Mouse (Mus musculus): ENCODE data around the gene Hbb-bh2. TPM values are rescaled to one million over a fixed set of nuclear protein-coding genes. Genes with fewer than 3 reads are reported as not detected.

Hbb-bh2 gene
- not detected in 2 replicates for polyA plus RNA-seq (2014; fragmentation: Nextera tagmentation; extraction: Ambion mirVana)

DNA sequence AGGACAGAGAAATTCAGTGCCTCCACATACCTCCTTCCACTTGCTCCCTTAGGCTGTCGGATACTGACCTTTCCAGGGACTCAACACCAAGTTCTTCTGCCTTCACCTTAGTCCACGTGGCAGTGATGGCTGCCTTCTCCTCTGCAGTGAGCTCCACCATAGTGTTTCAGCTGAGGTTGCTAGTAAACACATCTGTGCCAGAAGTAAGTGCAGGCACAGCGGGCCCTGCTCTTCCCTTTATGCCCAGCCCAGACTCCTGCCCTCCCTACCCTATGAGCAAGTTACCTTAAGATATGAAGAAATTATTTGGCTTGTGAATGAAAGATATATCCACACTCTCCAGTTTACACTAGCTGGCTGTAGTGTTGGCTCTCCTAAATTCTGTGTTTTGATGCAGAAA, at the start of gene Hbb-bh2:
Gene Hbb-bh2 (minus strand): TSS at position 253 of the 400 bp plus-strand sequence.
- WGBS: 81% methylated on average over 3 of the region's 3 CpGs
- Histone ChIP-seq H3K27me3 (ENCODE audit: control insufficient read depth, insufficient read depth, low read length) (no peaks in the 10 kb centered on the region), H3K9ac (ENCODE audit: low read depth, low read length) (no peak within 1 kb of the TSS), H3K4me2 (replicated peaks; ENCODE audit: low read depth, low read length) (no peak within 1 kb of the TSS), H3K9me3 (ENCODE audit: control insufficient read depth, low read length) (no peaks in the 10 kb centered on the region), H3K4me3 (ENCODE audit: low read depth, low read length) (no peak within 1 kb of the TSS), H3K27ac (ENCODE audit: low read depth, low read length) (no peak within 1 kb of the TSS), H3K4me1 (replicated peaks; ENCODE audit: control insufficient read depth, insufficient read depth, low read length) (no peaks in the 10 kb centered on the region), H3K36me3 (ENCODE audit: control insufficient read depth, insufficient read depth, low read length) (no peaks in the 10 kb centered on the region)
- DNase-seq (ENCODE audit: low spot score) (no peak), ATAC-seq (ENCODE audit: low FRiP score) (no peak)

DNA sequence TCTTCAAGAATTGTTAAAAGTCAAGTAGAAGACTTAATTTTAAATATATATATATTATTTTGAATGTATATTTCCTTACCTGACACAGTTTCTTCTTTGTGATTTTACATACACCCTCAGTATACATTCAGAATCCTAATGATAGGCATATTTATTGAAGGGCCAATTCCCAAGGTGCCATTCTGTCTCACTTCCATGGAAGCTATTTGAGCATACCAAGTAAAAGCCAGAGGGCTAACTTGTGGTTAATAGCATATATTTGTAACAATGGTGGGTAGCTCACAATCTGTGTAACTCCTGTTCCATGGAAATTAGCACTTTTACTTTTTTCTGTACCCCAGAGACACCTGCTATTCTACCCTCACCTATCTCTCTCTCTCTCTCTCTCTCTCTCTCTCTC, 45.8 kb upstream of the Hbb-bh2 start, which contains the start of gene Olfr66:
Gene Olfr66 (minus strand): TSS at position 101 of the 400 bp plus-strand sequence.
- H3K4me1 ChIP-seq (replicated peaks; ENCODE audit: control insufficient read depth, insufficient read depth, low read length): no peaks in the 10 kb centered on the region
- H3K4me3 ChIP-seq (ENCODE audit: low read depth, low read length): no peak within 1 kb of the TSS
- DNase-seq (ENCODE audit: low spot score) (no peak), ATAC-seq (ENCODE audit: low FRiP score) (no peak)
- H3K9ac ChIP-seq (ENCODE audit: low read depth, low read length): no peak within 1 kb of the TSS
- no peak within 1 kb of the TSS for H3K27ac ChIP-seq (ENCODE audit: low read depth, low read length)
- no peaks in the 10 kb centered on the region for H3K36me3 ChIP-seq (ENCODE audit: control insufficient read depth, insufficient read depth, low read length)
- no peaks in the 10 kb centered on the region for H3K27me3 ChIP-seq (ENCODE audit: control insufficient read depth, insufficient read depth, low read length)
- H3K9me3 ChIP-seq (ENCODE audit: control insufficient read depth, low read length): no peaks in the 10 kb centered on the region
- no peak within 1 kb of the TSS for H3K4me2 ChIP-seq (replicated peaks; ENCODE audit: low read depth, low read length)

DNA sequence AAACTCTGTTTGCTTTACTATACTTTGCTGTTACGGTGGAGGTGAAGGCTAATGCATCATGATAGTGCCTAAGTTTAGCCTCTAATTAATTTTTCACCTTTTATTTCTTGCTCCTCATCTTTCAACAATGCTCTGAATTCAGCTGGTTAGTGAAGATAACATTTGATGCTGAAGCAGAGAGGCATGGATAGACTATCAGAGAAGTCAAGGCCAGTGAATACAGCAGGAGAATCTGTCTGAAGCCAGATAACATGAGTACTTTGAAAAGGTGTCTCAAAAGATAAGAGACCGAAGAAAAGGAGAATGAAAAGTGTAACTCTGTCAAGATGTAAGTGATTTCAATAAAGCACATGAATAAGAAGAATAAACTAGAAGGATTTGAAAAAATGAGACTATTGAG, 36.8 kb upstream of the Hbb-bh2 start:
- H3K36me3 ChIP-seq (ENCODE audit: control insufficient read depth, insufficient read depth, low read length): no peaks in the 10 kb centered on the region
- no peaks in the 10 kb centered on the region for H3K9me3 ChIP-seq (ENCODE audit: control insufficient read depth, low read length)
- H3K4me1 ChIP-seq (replicated peaks; ENCODE audit: control insufficient read depth, insufficient read depth, low read length): no peaks in the 10 kb centered on the region
- H3K4me2 ChIP-seq (replicated peaks; ENCODE audit: low read depth, low read length): no peak overlapping the region
- no peak overlapping the region for H3K4me3 ChIP-seq (ENCODE audit: low read depth, low read length)
- no peak overlapping the region for H3K9ac ChIP-seq (ENCODE audit: low read depth, low read length)
- no peaks in the 10 kb centered on the region for H3K27me3 ChIP-seq (ENCODE audit: control insufficient read depth, insufficient read depth, low read length)
- no peak for DNase-seq (ENCODE audit: low spot score)
- 86% methylated on average over 2 of the region's 2 CpGs for WGBS
- no peak for ATAC-seq (ENCODE audit: low FRiP score)
- no peak overlapping the region for H3K27ac ChIP-seq (ENCODE audit: low read depth, low read length)

DNA sequence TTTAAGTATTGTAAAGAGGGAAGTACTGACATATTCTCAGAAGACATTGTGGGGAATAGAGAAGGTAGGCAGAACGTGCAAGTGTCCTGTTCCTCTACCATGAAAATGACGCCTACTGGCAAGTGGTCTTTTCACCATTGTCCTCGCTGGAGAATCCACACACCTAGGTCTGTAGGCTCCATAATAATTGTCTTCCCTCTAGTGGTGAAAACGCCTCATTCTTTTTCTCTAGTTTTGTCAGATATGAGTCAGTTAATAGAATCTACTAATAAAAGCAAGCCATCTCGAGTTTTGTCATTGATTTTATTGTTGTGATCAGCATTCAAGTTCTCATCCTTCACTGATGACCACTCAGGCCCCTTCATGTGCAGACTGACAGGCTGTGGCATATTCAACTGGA, 34.1 kb upstream of the Hbb-bh2 start:
- Histone ChIP-seq H3K36me3 (ENCODE audit: control insufficient read depth, insufficient read depth, low read length) (no peaks in the 10 kb centered on the region), H3K9me3 (ENCODE audit: control insufficient read depth, low read length) (no peaks in the 10 kb centered on the region), H3K4me3 (ENCODE audit: low read depth, low read length) (no peak overlapping the region), H3K4me1 (replicated peaks; ENCODE audit: control insufficient read depth, insufficient read depth, low read length) (no peaks in the 10 kb centered on the region), H3K9ac (ENCODE audit: low read depth, low read length) (no peak overlapping the region), H3K27me3 (ENCODE audit: control insufficient read depth, insufficient read depth, low read length) (no peaks in the 10 kb centered on the region), H3K4me2 (replicated peaks; ENCODE audit: low read depth, low read length) (no peak overlapping the region), H3K27ac (ENCODE audit: low read depth, low read length) (no peak overlapping the region)
- WGBS: 54% methylated on average over 5 of the region's 5 CpGs
- no peak for DNase-seq (ENCODE audit: low spot score)
- ATAC-seq (ENCODE audit: low FRiP score): no peak

DNA sequence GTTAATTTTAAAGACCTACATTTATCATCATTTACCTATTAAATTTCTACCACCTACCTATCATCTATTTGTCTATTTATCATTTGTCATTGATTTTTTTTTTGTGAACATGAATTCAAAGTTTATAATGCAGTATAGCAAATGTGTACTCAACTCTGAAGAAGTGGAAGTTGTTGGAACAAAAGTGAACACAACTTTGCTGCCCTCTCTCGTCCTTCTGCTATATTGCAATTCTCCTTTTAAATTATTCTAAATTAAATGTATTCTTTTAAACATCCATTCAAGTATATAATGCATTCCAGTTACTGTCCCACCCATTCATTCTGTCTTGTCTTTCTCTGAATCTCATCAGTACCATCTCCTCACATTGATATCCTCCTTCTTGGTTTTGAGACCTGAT, 32.7 kb upstream of the Hbb-bh2 start:
- H3K27me3 ChIP-seq (ENCODE audit: control insufficient read depth, insufficient read depth, low read length): no peaks in the 10 kb centered on the region
- 8% methylated on average over 1 of the region's 1 CpGs for WGBS
- no peak overlapping the region for H3K4me2 ChIP-seq (replicated peaks; ENCODE audit: low read depth, low read length)
- peak; percentile 39 for DNase-seq (ENCODE audit: low spot score)
- H3K9me3 ChIP-seq (ENCODE audit: control insufficient read depth, low read length): no peaks in the 10 kb centered on the region
- no peaks in the 10 kb centered on the region for H3K36me3 ChIP-seq (ENCODE audit: control insufficient read depth, insufficient read depth, low read length)
- H3K4me3 ChIP-seq (ENCODE audit: low read depth, low read length): no peak overlapping the region
- H3K27ac ChIP-seq (ENCODE audit: low read depth, low read length): no peak overlapping the region
- no peaks in the 10 kb centered on the region for H3K4me1 ChIP-seq (replicated peaks; ENCODE audit: control insufficient read depth, insufficient read depth, low read length)
- H3K9ac ChIP-seq (ENCODE audit: low read depth, low read length): no peak overlapping the region
- ATAC-seq (ENCODE audit: low FRiP score): no peak

DNA sequence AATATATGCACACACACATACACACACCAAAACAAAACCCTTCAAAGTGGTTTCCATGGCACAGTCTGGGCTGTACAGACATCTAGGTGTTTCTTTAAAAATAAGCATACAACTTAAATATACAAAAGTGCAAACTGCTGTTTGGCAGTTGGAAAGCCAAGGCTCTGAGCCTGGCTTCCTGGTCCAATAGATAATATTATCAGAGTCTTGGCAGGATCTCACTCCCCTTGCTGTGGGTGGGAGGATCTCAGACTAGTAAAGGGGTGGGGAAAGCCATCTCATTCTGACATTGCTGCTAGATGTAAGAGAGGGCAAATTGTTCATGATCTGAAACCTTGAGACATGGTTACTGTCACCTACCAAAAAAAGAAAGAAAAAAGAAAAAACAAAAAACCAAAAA, 30.3 kb upstream of the Hbb-bh2 start:
- Histone ChIP-seq H3K4me2 (replicated peaks; ENCODE audit: low read depth, low read length) (no peak overlapping the region), H3K4me1 (replicated peaks; ENCODE audit: control insufficient read depth, insufficient read depth, low read length) (no peaks in the 10 kb centered on the region), H3K4me3 (ENCODE audit: low read depth, low read length) (no peak overlapping the region), H3K9me3 (ENCODE audit: control insufficient read depth, low read length) (no peaks in the 10 kb centered on the region), H3K27ac (ENCODE audit: low read depth, low read length) (no peak overlapping the region), H3K9ac (ENCODE audit: low read depth, low read length) (no peak overlapping the region), H3K27me3 (ENCODE audit: control insufficient read depth, insufficient read depth, low read length) (no peaks in the 10 kb centered on the region), H3K36me3 (ENCODE audit: control insufficient read depth, insufficient read depth, low read length) (no peaks in the 10 kb centered on the region)
- no peak for ATAC-seq (ENCODE audit: low FRiP score)
- DNase-seq (ENCODE audit: low spot score): no peak

DNA sequence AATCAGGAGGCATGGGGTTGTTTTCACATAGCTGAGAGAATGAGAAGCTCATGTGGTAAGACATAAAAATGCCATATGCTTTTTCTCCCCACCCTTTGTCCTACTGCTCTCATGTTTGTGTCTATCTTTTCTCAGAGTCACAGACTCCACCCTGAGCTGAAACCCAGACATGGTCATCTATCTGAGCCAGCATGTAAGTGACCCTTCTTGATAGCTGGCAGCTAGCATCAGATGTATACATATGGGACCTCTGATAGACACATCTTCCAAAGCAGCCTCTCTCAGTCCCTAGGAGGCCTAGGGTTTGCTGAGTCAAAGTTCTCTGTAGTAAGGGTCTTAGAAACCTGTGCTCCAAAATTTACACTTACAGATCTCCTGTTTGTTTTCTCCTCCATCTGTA, 25.4 kb upstream of the Hbb-bh2 start:
- DNase-seq (ENCODE audit: low spot score): no peak
- Histone ChIP-seq H3K4me1 (replicated peaks; ENCODE audit: control insufficient read depth, insufficient read depth, low read length) (no peaks in the 10 kb centered on the region), H3K4me3 (ENCODE audit: low read depth, low read length) (no peak overlapping the region), H3K27me3 (ENCODE audit: control insufficient read depth, insufficient read depth, low read length) (no peaks in the 10 kb centered on the region), H3K36me3 (ENCODE audit: control insufficient read depth, insufficient read depth, low read length) (no peaks in the 10 kb centered on the region), H3K9ac (ENCODE audit: low read depth, low read length) (no peak overlapping the region), H3K27ac (ENCODE audit: low read depth, low read length) (no peak overlapping the region), H3K9me3 (ENCODE audit: control insufficient read depth, low read length) (no peaks in the 10 kb centered on the region), H3K4me2 (replicated peaks; ENCODE audit: low read depth, low read length) (no peak overlapping the region)
- no peak for ATAC-seq (ENCODE audit: low FRiP score)

DNA sequence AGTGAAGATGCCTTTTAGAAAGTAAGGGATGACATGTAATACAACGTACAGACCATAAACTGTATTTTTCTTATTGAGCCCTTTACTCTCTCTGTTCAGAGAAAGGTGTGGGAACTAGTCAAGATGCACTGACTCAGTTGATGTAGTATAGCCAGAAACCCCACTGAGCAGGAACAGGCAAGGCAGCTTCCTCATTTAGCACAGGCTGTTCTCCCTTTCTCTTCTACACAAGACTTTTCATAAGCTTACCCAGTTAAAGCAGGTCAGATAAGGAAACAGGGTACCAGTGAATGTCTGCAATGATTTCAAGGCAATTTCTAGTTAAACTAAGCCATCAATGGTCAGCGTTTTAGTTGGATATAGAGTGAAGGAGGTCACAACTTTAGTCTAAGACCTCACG, 21.2 kb upstream of the Hbb-bh2 start:
- Histone ChIP-seq H3K4me3 (ENCODE audit: low read depth, low read length) (no peak overlapping the region), H3K4me2 (replicated peaks; ENCODE audit: low read depth, low read length) (no peak overlapping the region), H3K9ac (ENCODE audit: low read depth, low read length) (no peak overlapping the region), H3K4me1 (replicated peaks; ENCODE audit: control insufficient read depth, insufficient read depth, low read length) (no peaks in the 10 kb centered on the region), H3K27ac (ENCODE audit: low read depth, low read length) (no peak overlapping the region), H3K27me3 (ENCODE audit: control insufficient read depth, insufficient read depth, low read length) (no peaks in the 10 kb centered on the region), H3K9me3 (ENCODE audit: control insufficient read depth, low read length) (no peaks in the 10 kb centered on the region), H3K36me3 (ENCODE audit: control insufficient read depth, insufficient read depth, low read length) (no peaks in the 10 kb centered on the region)
- no peak for DNase-seq (ENCODE audit: low spot score)
- WGBS: 81% methylated on average over 3 of the region's 3 CpGs
- no peak for ATAC-seq (ENCODE audit: low FRiP score)

DNA sequence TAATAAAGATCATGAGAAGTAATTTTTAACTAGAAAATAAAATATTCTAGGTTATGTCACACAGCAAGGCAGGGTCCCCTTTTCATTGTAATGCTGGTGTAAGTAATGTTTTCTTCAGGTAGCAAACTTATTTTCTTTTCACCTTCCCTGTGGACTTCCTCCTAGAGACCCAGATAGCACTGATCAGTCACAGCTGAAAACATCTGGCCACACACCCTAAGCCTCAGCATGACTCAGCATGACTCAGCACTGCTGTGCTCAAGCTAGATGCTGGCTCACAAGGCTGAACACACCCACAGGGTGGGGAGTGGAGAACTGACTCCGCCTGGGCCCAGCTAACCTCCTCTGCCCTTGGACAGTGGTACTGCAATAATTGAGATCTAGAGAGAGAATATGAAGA, 20.5 kb upstream of the Hbb-bh2 start:
- 48% methylated on average over 1 of the region's 1 CpGs for WGBS
- H3K4me3 ChIP-seq (ENCODE audit: low read depth, low read length): no peak overlapping the region
- 0 out of 2 replicates have a peak, but pooled peaks have one; percentile 49 for ATAC-seq (ENCODE audit: low FRiP score)
- no peak for DNase-seq (ENCODE audit: low spot score)
- no peak overlapping the region for H3K27ac ChIP-seq (ENCODE audit: low read depth, low read length)
- no peaks in the 10 kb centered on the region for H3K36me3 ChIP-seq (ENCODE audit: control insufficient read depth, insufficient read depth, low read length)
- no peaks in the 10 kb centered on the region for H3K9me3 ChIP-seq (ENCODE audit: control insufficient read depth, low read length)
- H3K27me3 ChIP-seq (ENCODE audit: control insufficient read depth, insufficient read depth, low read length): no peaks in the 10 kb centered on the region
- H3K4me1 ChIP-seq (replicated peaks; ENCODE audit: control insufficient read depth, insufficient read depth, low read length): no peaks in the 10 kb centered on the region
- H3K9ac ChIP-seq (ENCODE audit: low read depth, low read length): no peak overlapping the region
- H3K4me2 ChIP-seq (replicated peaks; ENCODE audit: low read depth, low read length): no peak overlapping the region
